Mouse (Mus musculus) kidney, adult 11 months (tissue): ENCODE data around the gene Stk25.
"Not testable (repeated sequence)": the region's sequence is repeated elsewhere in the genome, so short reads cannot be mapped to it uniquely, and the experiment has no call there.

ENCODE experiments used
- DNase-seq: peaks from one replicate; pipeline ENCODE4 v3.0.0; 2022

Gene Stk25

GRCm38 (mm10) chr1:93658559-93658958 is at the start of gene Stk25:
Gene Stk25 (minus strand): TSS chr1:93658659.
- DNase-seq = not testable (repeated sequence)

- no peak for DNase-seq
These were observed 46.9 kb upstream of the Stk25 start for GRCm38 (mm10) chr1:93705389-93705788.

GRCm38 (mm10) chr1:93704341-93704740 is 45.9 kb upstream of the Stk25 start:
- DNase-seq = no peak

GRCm38 (mm10) chr1:93703472-93704048 is 45.1 kb upstream of the Stk25 start:
- no peak for DNase-seq

GRCm38 (mm10) chr1:93702106-93702505 is 43.6 kb upstream of the Stk25 start:
- no peak for DNase-seq

- DNase-seq = no peak
These were observed 40.7 kb upstream of the Stk25 start for GRCm38 (mm10) chr1:93699159-93699558.

GRCm38 (mm10) chr1:93697317-93697716 is 38.9 kb upstream of the Stk25 start:
- DNase-seq = peak; percentile 39

GRCm38 (mm10) chr1:93694966-93695365 is 36.5 kb upstream of the Stk25 start:
- peak; percentile 76 for DNase-seq

GRCm38 (mm10) chr1:93693943-93694342 is 35.5 kb upstream of the Stk25 start:
- DNase-seq = peak; percentile 23

GRCm38 (mm10) chr1:93693502-93693901 is 35.0 kb upstream of the Stk25 start:
- no peak for DNase-seq

- no peak for DNase-seq
These were observed 34.3 kb upstream of the Stk25 start for GRCm38 (mm10) chr1:93692773-93693172.

- DNase-seq = no peak
These were observed 33.4 kb upstream of the Stk25 start for GRCm38 (mm10) chr1:93691786-93692357.

GRCm38 (mm10) chr1:93691106-93691505 is 32.6 kb upstream of the Stk25 start:
- no peak for DNase-seq

GRCm38 (mm10) chr1:93689901-93690496 is 31.5 kb upstream of the Stk25 start:
- no peak for DNase-seq

GRCm38 (mm10) chr1:93688154-93688553 is 29.7 kb upstream of the Stk25 start:
- peak; percentile 49 for DNase-seq

- peak; percentile 47 for DNase-seq
These were observed 28.5 kb upstream of the Stk25 start for GRCm38 (mm10) chr1:93686961-93687320.

- DNase-seq = peak; percentile 55
These were observed 27.9 kb upstream of the Stk25 start for GRCm38 (mm10) chr1:93686245-93686960.

- DNase-seq = peak; percentile 83
These were observed 27.2 kb upstream of the Stk25 start, which contains the start of gene Bok for GRCm38 (mm10) chr1:93685401-93686244. Gene Bok (plus strand): TSS chr1:93685660.

- DNase-seq = peak; percentile 52
These were observed 21.6 kb upstream of the Stk25 start for GRCm38 (mm10) chr1:93679889-93680568.

- no peak for DNase-seq
These were observed 19.9 kb upstream of the Stk25 start for GRCm38 (mm10) chr1:93678386-93678785.

- peak; percentile 51 for DNase-seq
These were observed 14.2 kb upstream of the Stk25 start for GRCm38 (mm10) chr1:93672682-93673081.

GRCm38 (mm10) chr1:93669941-93670340 is 11.5 kb upstream of the Stk25 start:
- DNase-seq = no peak
